8 mouse cellular contexts compared by ENCODE assay signal in genomic region chr11:96861446-96861845, GRCm38 (mm10). TPM values are rescaled to one million over a fixed set of nuclear protein-coding genes. Genes with fewer than 3 reads are reported as not detected.
A peak's percentile ranks its signal among the peaks of the same experiment; 100 is the strongest.
DNase-seq lines count a peak whose midpoint lies in the region; ATAC-seq lines count a peak whose summit lies in the region.

No protein-coding gene starts in this region.

- peak overlapping the region; percentile 80 for H3K27ac ChIP-seq in embryonic facial prominence, embryonic 14.5 days (replicated peaks; ENCODE audit: low read depth, low read length)
- peak overlapping the region; percentile 61 for H3K27ac ChIP-seq in heart, embryonic 13.5 days (replicated peaks)

- peaks cover 17% of the 10 kb centered on the region for H3K4me1 ChIP-seq in embryonic facial prominence, embryonic 14.5 days (ENCODE audit: control insufficient read depth, insufficient read depth, low read length)
- peaks cover 36% of the 10 kb centered on the region for H3K4me1 ChIP-seq in heart, embryonic 13.5 days

- peak overlapping the region; percentile 57 for H3K9ac ChIP-seq in embryonic facial prominence, embryonic 14.5 days (ENCODE audit: low read depth, low read length)
- H3K9ac ChIP-seq in heart, embryonic 13.5 days, result peak overlapping the region; percentile 71

- no peaks in the 10 kb centered on the region for H3K27me3 ChIP-seq in embryonic facial prominence, embryonic 14.5 days (replicated peaks; ENCODE audit: control insufficient read depth, insufficient read depth, low read length)
- H3K27me3 ChIP-seq in heart, embryonic 13.5 days (replicated peaks), result peaks cover 18% of the 10 kb centered on the region

- ATAC-seq in embryonic facial prominence, embryonic 14.5 days (ENCODE audit: low read depth), result peak; percentile 37
- ATAC-seq in heart, embryonic 13.5 days (ENCODE audit: extremely low read depth, insufficient number of reproducible peaks, low FRiP score, low TSS enrichment), result 0 out of 2 replicates have a peak, but pooled peaks have one; percentile 19
- ATAC-seq in megakaryocyte, adult 5-6 weeks (ENCODE audit: poor library complexity, severe bottlenecking), result peak; percentile 4; the same call in 1 of the 2 replicates
- no peak; the same call in 1 of the 2 replicates for ATAC-seq in monocyte, adult 5-6 weeks (replicated peaks; ENCODE audit: insufficient number of reproducible peaks, low FRiP score, low TSS enrichment, poor library complexity, severe bottlenecking)

- peak overlapping the region; percentile 40 for H3K4me3 ChIP-seq in embryonic facial prominence, embryonic 14.5 days (ENCODE audit: low read depth, low read length)
- H3K4me3 ChIP-seq in heart, embryonic 13.5 days, result peak overlapping the region; percentile 56

- peak; percentile 62 to 68 for DNase-seq in right cerebral cortex, postnatal 10 days (ENCODE audit: low spot score in 2 of 2)
- no peak for DNase-seq in right cerebral cortex, postnatal 36 days (ENCODE audit: low spot score in 2 of 2)
- DNase-seq in embryonic facial prominence, embryonic 14.5 days (ENCODE audit: low spot score), result peak; percentile 90
- DNase-seq in kidney, postnatal 14 days, result peak; percentile 75
- no peak for DNase-seq in cerebellum, adult 8-10 months

- WGBS in embryonic facial prominence, embryonic 14.5 days, result 1% methylated on average over 20 of the region's 20 CpGs
- WGBS in heart, embryonic 13.5 days, result under 1% methylated on average over 20 of the region's 20 CpGs

- H3K4me2 ChIP-seq in embryonic facial prominence, embryonic 14.5 days (ENCODE audit: low read depth, low read length), result peak overlapping the region; percentile 87
- H3K4me2 ChIP-seq in heart, embryonic 13.5 days, result peak overlapping the region; percentile 92

- H3K9me3 ChIP-seq in embryonic facial prominence, embryonic 14.5 days (ENCODE audit: control insufficient read depth, low read length), result no peaks in the 10 kb centered on the region
- H3K9me3 ChIP-seq in heart, embryonic 13.5 days, result no peaks in the 10 kb centered on the region

- H3K36me3 ChIP-seq in embryonic facial prominence, embryonic 14.5 days (ENCODE audit: control insufficient read depth, insufficient read depth, low read length), result peaks cover 7% of the 10 kb centered on the region; the same call in 1 of the 2 replicates
- peaks cover 22% of the 10 kb centered on the region for H3K36me3 ChIP-seq in heart, embryonic 13.5 days

RNA-seq across cellular contexts. Expression of gene Copz2, which starts 11.8 kb away (rescaled TPM):
- 228 and 237 TPM in 2 replicates for polyA plus RNA-seq in embryonic facial prominence, embryonic 14.5 days (2014; fragmentation: Nextera tagmentation; extraction: Ambion mirVana)
- polyA plus RNA-seq in heart, embryonic 13.5 days (2015; fragmentation: Nextera tagmentation; extraction: Ambion mirVana), result 109 and 113 TPM in 2 replicates
- 2.0 and 4.2 TPM in 2 replicates for total RNA-seq in megakaryocyte, adult 5-6 weeks (2015)
- 0.28 and 0.92 TPM in 2 replicates for total RNA-seq in megakaryocyte, adult 5-6 weeks (2017)
- total RNA-seq in monocyte, adult 5-6 weeks (2017), result 0.48 TPM in 1 of 3 replicates, not detected in the others

RNA-seq across cellular contexts. Expression of gene Nfe2l1, which starts 31.7 kb away (rescaled TPM):
- polyA plus RNA-seq in embryonic facial prominence, embryonic 14.5 days (2014; fragmentation: Nextera tagmentation; extraction: Ambion mirVana), result 54.6 and 56.0 TPM in 2 replicates
- polyA plus RNA-seq in heart, embryonic 13.5 days (2015; fragmentation: Nextera tagmentation; extraction: Ambion mirVana), result 67.2 and 70.8 TPM in 2 replicates
- total RNA-seq in megakaryocyte, adult 5-6 weeks (2015), result 30.0 and 32.6 TPM in 2 replicates
- total RNA-seq in megakaryocyte, adult 5-6 weeks (2017), result 30.2 and 31.1 TPM in 2 replicates
- total RNA-seq in monocyte, adult 5-6 weeks (2017), result 56.7 to 65.5 TPM (median 62.2 TPM) in 3 replicates

RNA-seq across cellular contexts. Expression of gene Cdk5rap3, which starts 54.9 kb away (rescaled TPM):
- polyA plus RNA-seq in embryonic facial prominence, embryonic 14.5 days (2014; fragmentation: Nextera tagmentation; extraction: Ambion mirVana), result 65.5 and 83.4 TPM in 2 replicates
- 50.4 and 52.4 TPM in 2 replicates for polyA plus RNA-seq in heart, embryonic 13.5 days (2015; fragmentation: Nextera tagmentation; extraction: Ambion mirVana)
- 17.5 and 21.1 TPM in 2 replicates for total RNA-seq in megakaryocyte, adult 5-6 weeks (2015)
- 23.9 and 37.3 TPM in 2 replicates for total RNA-seq in megakaryocyte, adult 5-6 weeks (2017)
- total RNA-seq in monocyte, adult 5-6 weeks (2017), result 38.4 to 51.0 TPM (median 44.6 TPM) in 3 replicates

Comparison
In these comparisons a context has a peak if more than half of its experiments do, and no peak if none do; other contexts are left out.
1. DNase-seq: peak in right cerebral cortex, postnatal 10 days (2 of 2), embryonic facial prominence, embryonic 14.5 days (single experiment) and kidney, postnatal 14 days (single experiment); none in right cerebral cortex, postnatal 36 days (0 of 2) and cerebellum, adult 8-10 months (single experiment).